Mouse (Mus musculus) midbrain, postnatal 0 days (tissue): ENCODE results near the gene Taz. TPM values are rescaled to one million over a fixed set of nuclear protein-coding genes. Genes with fewer than 3 reads are reported as not detected.

ENCODE experiments used
- ATAC-seq: fragments of 200-750 bp; cut with Nextera tagmentation; 2 replicates; pipeline ENCODE4 v1.8.0; 2017; ENCODE audit warnings: moderate number of reproducible peaks, mild to moderate bottlenecking, moderate TSS enrichment, moderate library complexity; ENCODE audit not compliant: low FRiP score
- DNase-seq: peaks from one replicate; pipeline ENCODE4 v3.0.0-alpha.2; 2015; ENCODE audit warnings: low spot score
- H3K27ac ChIP-seq: fragments of 300-500 bp; sonication (generic); 2 replicates; pipeline ENCODE4 v1.5.1; 2014; ENCODE audit warnings: low read depth, mild to moderate bottlenecking, low read length, mixed read lengths
- H3K27me3 ChIP-seq: fragments of 300-500 bp; sonication (generic); 2 replicates; pipeline ENCODE4 v1.6.1; 2014; ENCODE audit warnings: low read length, control low read depth, mixed read lengths; ENCODE audit not compliant: insufficient read depth
- H3K36me3 ChIP-seq: fragments of 300-500 bp; sonication (generic); 2 replicates; pipeline ENCODE4 v1.6.1; 2014; ENCODE audit warnings: low read length, control low read depth, mixed read lengths; ENCODE audit not compliant: insufficient read depth
- H3K4me1 ChIP-seq: fragments of 300-500 bp; sonication (generic); 2 replicates; pipeline ENCODE4 v1.6.1; 2014; ENCODE audit warnings: mild to moderate bottlenecking, control low read depth, antibody characterized with exemption, low read length, mixed read lengths; ENCODE audit not compliant: insufficient read depth
- H3K4me2 ChIP-seq: fragments of 300-500 bp; sonication (generic); 2 replicates; pipeline ENCODE4 v1.6.1; 2014; ENCODE audit warnings: low read depth, mild to moderate bottlenecking, low read length, mixed read lengths; ENCODE audit not compliant: poor library complexity, severe bottlenecking
- H3K4me3 ChIP-seq: fragments of 300-500 bp; sonication (generic); 2 replicates; pipeline ENCODE4 v1.5.1; 2014; ENCODE audit warnings: low read depth, mild to moderate bottlenecking, low read length, moderate library complexity
- H3K9ac ChIP-seq: fragments of 300-500 bp; sonication (generic); replicated peaks from 2 replicates; pipeline ENCODE4 v1.6.1; 2014; ENCODE audit warnings: mild to moderate bottlenecking, low read length, moderate library complexity, mixed read lengths; ENCODE audit not compliant: poor library complexity, severe bottlenecking
- H3K9me3 ChIP-seq: fragments of 300-500 bp; sonication (generic); 2 replicates; pipeline ENCODE4 v1.6.1; 2016; ENCODE audit warnings: low read length, control low read depth
- CTCF ChIP-seq: IDR thresholded peaks from 2 replicates; pipeline ENCODE4 v1.5.1; 2016; ENCODE audit warnings: antibody characterized with exemption, mild to moderate bottlenecking
- WGBS: fragments of 180-500 bp; shearing (Covaris S2); extraction: QIAGEN DNeasy Blood & Tissue Kit; methylation state at CpG from one replicate; pipeline ENCODE4 v1.1.7; 2014; 5-methylcytosine and 5-hydroxymethylcytosine counted together
- polyA plus RNA-seq: library from polyadenylated mRNA; unstranded; fragments of >200 nt; fragmentation: Nextera tagmentation; extraction: Ambion mirVana; gene quantifications from 2 replicates; pipeline ENCODE4 v1.2.1, GENCODE M21; 2015
- total RNA-seq: library from RNA; depleted of rRNA; stranded (reverse); fragments of >200 nt; gene quantifications from 2 replicates; pipeline ENCODE4 v1.2.3, GENCODE M21; 2014

The Taz gene
- total and polyA plus RNA-seq, 2 experiments from 2014 or later = 44.4 to 65.9 TPM

DNA sequence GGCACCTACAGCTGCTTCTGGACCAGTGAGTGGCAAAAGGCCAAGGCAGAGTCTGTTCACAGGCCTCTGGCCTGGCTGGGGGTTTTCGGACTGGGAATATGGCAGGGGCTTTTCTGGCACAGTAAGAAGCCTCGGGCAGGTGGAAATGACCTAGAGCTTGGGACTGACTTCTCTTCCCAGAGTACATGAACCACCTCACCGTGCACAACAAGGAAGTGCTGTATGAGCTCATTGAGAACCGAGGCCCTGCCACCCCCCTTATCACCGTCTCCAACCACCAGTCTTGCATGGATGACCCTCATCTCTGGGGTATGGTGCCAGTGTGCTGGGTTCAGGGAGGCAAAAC lies 1.4 kb downstream of the Taz start:
- no peaks in the 10 kb centered on the region for H3K4me1 ChIP-seq
- no peak for DNase-seq
- peak overlapping the region; percentile 63 for H3K9ac ChIP-seq
- H3K36me3 ChIP-seq = peaks cover 2% of the 10 kb centered on the region; the same call in 1 of the 2 replicates
- peak overlapping the region; percentile 57 for H3K4me2 ChIP-seq
- no peak for TF ChIP-seq CTCF
- WGBS = 54% methylated on average over 5 of the region's 5 CpGs
- peak overlapping the region; percentile 48 for H3K4me3 ChIP-seq
- H3K27ac ChIP-seq = peak overlapping the region; percentile 82
- ATAC-seq = peak; percentile 25
- H3K9me3 ChIP-seq = no peaks in the 10 kb centered on the region
- H3K27me3 ChIP-seq = no peaks in the 10 kb centered on the region

DNA sequence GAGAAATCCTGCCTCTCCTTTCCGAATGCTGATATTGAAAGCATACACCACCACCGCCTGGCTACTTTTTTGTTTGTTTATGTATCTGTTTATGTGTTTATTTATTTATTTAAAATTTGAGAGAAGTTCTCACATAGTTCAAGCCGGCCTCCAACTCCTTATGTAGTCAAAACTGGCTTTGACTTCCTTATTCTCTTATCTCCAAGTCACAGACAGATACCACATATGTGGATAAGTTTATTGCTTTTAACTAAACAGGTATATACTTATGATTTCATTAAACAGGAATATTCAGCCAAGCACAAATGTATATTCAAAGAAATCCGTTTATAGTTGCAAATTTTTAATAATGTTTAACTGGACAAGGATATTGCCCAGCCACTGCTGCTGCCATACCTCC lies 11.7 kb downstream of the Taz start:
- DNase-seq (no peak), ATAC-seq (no peak)
- H3K9me3 ChIP-seq = 0 out of 2 replicates have a peak, but pooled peaks cover 3% of the 10 kb centered on the region
- H3K27me3 ChIP-seq = no peaks in the 10 kb centered on the region
- TF ChIP-seq CTCF = no peak
- no peaks in the 10 kb centered on the region for H3K4me1 ChIP-seq
- H3K4me3 ChIP-seq = no peak overlapping the region
- WGBS = 71% methylated on average over 4 of the region's 4 CpGs
- H3K36me3 ChIP-seq = no peaks in the 10 kb centered on the region; the same call in 1 of the 2 replicates
- H3K27ac ChIP-seq = no peak overlapping the region
- H3K4me2 ChIP-seq = no peak overlapping the region
- H3K9ac ChIP-seq = no peak overlapping the region

- Histone ChIP-seq H3K9me3 (0 out of 2 replicates have a peak, but pooled peaks cover 3% of the 10 kb centered on the region), H3K36me3 (no peaks in the 10 kb centered on the region), H3K4me2 (peak within 1 kb of the TSS; percentile 64), H3K4me3 (peak within 1 kb of the TSS; percentile 53), H3K27ac (peak within 1 kb of the TSS; percentile 84), H3K4me1 (no peaks in the 10 kb centered on the region), H3K9ac (peak within 1 kb of the TSS; percentile 73), H3K27me3 (no peaks in the 10 kb centered on the region)
- DNase-seq = peak; percentile 96
- peak; percentile 98 for ATAC-seq
- WGBS = 23% methylated on average over 35 of the region's 37 CpGs
- no peak for TF ChIP-seq CTCF
Measured at GRCm38 (mm10) chrX:74296538-74297448, 15.1 kb downstream of the Taz start, which contains the start of gene Atp6ap1. Gene Atp6ap1, plus strand, starts transcription at chrX:74297097.

- no peak for ATAC-seq
- Histone ChIP-seq H3K4me2 (no peak overlapping the region), H3K27ac (no peak overlapping the region), H3K36me3 (no peaks in the 10 kb centered on the region), H3K9me3 (0 out of 2 replicates have a peak, but pooled peaks cover 3% of the 10 kb centered on the region), H3K4me3 (no peak overlapping the region), H3K9ac (no peak overlapping the region), H3K27me3 (no peaks in the 10 kb centered on the region), H3K4me1 (no peaks in the 10 kb centered on the region)
- WGBS = 92% methylated on average over 1 of the region's 1 CpGs
- no peak for DNase-seq
- no peak for TF ChIP-seq CTCF
Measured at GRCm38 (mm10) chrX:74298348-74298747, 16.6 kb downstream of the Taz start.

DNA sequence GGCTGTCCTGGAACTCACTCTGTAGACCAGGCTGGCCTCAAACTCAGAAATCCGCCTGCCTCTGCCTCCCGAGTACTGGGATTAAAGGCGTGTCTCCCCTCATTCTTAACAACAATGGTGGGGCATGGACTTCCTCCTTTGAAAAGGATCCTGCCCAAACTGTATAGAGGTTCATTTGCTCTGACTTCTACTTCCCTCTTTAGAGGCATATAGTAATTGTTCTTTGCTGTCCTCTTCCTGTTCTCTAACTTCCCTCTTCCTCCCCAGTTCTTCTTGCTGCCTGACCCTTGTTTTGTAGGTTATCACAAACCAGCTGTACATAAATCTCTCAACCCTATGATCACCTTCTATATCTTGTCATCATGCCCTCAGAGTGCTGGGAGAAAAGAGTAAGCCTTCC lies 18.0 kb downstream of the Taz start:
- Histone ChIP-seq H3K9ac (no peak overlapping the region), H3K27ac (no peak overlapping the region), H3K4me3 (no peak overlapping the region), H3K4me1 (no peaks in the 10 kb centered on the region), H3K4me2 (no peak overlapping the region), H3K36me3 (no peaks in the 10 kb centered on the region), H3K27me3 (no peaks in the 10 kb centered on the region), H3K9me3 (0 out of 2 replicates have a peak, but pooled peaks cover 3% of the 10 kb centered on the region)
- WGBS = 65% methylated on average over 3 of the region's 3 CpGs
- TF ChIP-seq CTCF = no peak
- DNase-seq (no peak), ATAC-seq (no peak)
